Mouse (Mus musculus) erythroid progenitor cell, adult 5-6 weeks (primary cell): ENCODE measurements around the gene Mrpl51. TPM values are rescaled to one million over a fixed set of nuclear protein-coding genes. Genes with fewer than 3 reads are reported as not detected.

Source experiments
- ATAC-seq: replicated peaks from 2 replicates; pipeline ENCODE4 v1.8.0; 2016; ENCODE audit warnings: moderate number of reproducible peaks, mild to moderate bottlenecking, moderate TSS enrichment, inconsistent platforms; ENCODE audit not compliant: poor library complexity, low FRiP score, severe bottlenecking
- total RNA-seq, 2 experiments: library from RNA; stranded (forward) in 1 of 2; stranded (reverse) in 1 of 2; fragments of 150-400 nt in 1 of 2; fragments of 186-747, 209-891 nt in 1 of 2; gene quantifications; 2 replicates each; pipeline versions ENCODE4 v1.2.3 to v1.2.4; 2015 to 2017; ENCODE audit warnings: low replicate concordance in 2 of 2

Mrpl51 gene
- total RNA-seq, 2 experiments from 2014 or later = 63.3 to 64.1 TPM

DNA sequence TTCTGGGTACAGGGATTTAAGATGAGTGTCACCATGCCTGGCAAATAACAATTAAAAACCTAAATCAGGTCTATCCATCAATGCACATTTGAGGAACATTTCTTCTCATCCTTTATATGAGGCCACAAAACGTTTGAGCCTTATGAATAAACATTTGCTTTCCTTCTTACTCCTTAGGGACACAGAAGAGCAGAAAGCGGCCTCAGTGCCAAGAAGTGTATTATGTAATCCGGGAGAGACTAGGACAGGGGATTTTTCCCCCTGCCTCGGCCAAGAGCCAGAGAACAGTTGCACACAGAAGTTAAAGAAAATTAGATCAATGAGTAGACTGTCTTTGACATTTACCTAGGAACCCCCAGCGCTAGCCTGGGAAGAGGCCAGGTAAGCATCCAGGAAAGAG, 9.5 kb upstream of the Mrpl51 start:
- ATAC-seq = no peak

GRCm38 (mm10) chr6:125186203-125186602, 5.4 kb upstream of the Mrpl51 start:
- ATAC-seq = no peak

- no peak for ATAC-seq
Observed at GRCm38 (mm10) chr6:125190816-125191215, 785 bp upstream of the Mrpl51 start.

GRCm38 (mm10) chr6:125192016-125192714, 564 bp downstream of the Mrpl51 start:
- peak; percentile 85 for ATAC-seq

DNA sequence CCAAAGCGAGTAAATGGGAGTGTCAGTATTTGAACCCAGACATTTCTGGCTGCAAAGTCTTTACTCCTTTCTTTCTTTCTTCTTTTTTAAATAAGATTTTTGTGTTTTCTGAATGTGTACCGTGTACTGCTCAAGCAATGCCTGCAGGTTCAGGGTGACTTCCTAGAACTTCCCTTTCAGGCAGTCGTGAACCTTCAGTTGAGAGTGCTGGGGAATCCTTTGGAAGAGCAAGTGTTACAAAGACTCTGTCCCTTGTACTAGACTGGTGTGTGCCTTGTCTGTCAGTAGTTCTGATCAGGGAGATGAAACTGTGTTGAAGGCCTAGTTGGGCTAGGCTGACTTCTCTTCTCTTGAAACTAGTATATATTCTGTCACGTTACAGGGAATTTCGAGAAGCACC, 1.2 kb downstream of the Mrpl51 start:
- ATAC-seq = no peak

DNA sequence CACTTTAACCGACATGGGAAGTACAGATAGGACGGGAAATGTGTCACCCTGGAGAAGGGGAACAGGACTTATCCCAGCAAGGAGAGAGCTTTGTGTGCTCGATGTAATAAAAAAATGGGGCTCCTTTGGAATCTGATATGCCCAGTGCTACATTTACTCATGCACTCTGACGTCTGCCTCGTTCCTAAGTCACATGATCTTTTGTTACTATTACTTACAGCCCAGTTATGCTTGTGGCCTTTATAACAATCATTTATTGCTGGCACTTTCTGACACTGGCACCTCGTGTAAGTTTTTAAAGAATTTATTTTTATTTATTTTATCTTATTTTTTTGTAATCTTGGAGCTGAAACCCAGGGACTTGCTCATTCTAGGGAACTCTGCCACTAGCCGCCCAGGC, 1.8 kb downstream of the Mrpl51 start:
- ATAC-seq = no peak

GRCm38 (mm10) chr6:125195541-125196075, 4.0 kb downstream of the Mrpl51 start:
- ATAC-seq = no peak

DNA sequence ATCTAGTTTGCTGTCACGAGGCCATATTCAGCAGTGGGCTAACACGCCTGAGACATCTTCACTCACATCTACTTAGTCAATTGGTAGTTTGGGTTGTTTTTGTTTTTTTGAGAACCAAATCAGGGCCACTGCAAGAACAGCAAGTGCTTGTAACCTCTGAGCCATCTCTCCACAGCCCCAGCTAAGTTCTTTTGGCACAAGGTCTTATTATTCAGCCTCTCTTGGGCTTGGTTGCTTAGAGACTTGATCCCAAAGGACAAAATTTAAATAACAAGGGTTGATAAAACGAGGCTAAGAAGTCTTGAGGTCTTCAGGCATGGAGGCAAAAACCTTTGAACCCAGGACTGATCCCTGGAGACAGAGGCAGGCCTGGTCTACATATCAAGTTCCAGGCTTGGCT, 4.7 kb downstream of the Mrpl51 start:
- no peak for ATAC-seq

- ATAC-seq = no peak
Observed at GRCm38 (mm10) chr6:125197166-125197565, 5.6 kb downstream of the Mrpl51 start.

- no peak for ATAC-seq
Observed at GRCm38 (mm10) chr6:125210436-125210835, 18.8 kb downstream of the Mrpl51 start.

- ATAC-seq = no peak
Observed at GRCm38 (mm10) chr6:125212621-125213020, 21.0 kb downstream of the Mrpl51 start.

DNA sequence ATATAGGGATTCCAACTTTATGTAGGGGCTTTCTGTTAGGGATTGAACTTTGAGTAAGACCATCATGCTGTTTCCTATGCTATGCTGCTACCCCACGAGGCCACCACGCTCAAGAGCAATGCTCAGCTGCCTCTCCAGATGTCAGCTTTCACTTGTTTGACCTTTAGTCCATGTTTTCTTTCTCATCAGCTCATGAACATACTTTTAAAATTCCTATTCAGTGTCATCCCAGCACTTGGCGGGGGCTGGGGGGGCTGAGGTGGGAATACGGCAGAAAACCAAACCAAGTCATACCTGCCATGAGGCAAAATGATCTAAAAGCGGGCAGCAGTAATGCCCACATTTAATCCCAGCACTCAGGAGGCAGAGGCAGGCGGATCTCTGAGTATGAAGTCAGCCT, 21.5 kb downstream of the Mrpl51 start:
- no peak for ATAC-seq

DNA sequence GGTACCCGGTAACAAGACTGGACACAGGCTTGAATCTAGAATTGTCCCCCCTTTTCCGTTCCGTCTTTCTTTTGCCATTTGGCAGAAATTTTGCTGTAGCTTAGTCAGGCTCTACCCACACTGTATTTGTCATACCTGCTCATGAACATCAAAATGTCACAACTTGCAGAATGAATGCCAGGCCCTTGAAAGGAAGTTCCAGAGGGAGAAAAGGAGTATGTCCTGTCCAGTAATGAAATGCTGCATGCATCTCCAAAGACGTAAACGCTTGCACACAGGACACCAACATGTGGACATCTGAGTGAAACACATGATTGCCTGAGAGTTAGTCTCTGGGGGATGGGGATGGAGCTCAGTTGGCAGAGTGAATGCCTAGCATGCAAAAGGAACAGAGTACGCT, 22.1 kb downstream of the Mrpl51 start:
- ATAC-seq = no peak

- ATAC-seq = peak; percentile 98
Observed at GRCm38 (mm10) chr6:125215148-125215954, 23.8 kb downstream of the Mrpl51 start, which contains the start of gene Vamp1. TSS of gene Vamp1 (plus strand) at chr6:125215551.

DNA sequence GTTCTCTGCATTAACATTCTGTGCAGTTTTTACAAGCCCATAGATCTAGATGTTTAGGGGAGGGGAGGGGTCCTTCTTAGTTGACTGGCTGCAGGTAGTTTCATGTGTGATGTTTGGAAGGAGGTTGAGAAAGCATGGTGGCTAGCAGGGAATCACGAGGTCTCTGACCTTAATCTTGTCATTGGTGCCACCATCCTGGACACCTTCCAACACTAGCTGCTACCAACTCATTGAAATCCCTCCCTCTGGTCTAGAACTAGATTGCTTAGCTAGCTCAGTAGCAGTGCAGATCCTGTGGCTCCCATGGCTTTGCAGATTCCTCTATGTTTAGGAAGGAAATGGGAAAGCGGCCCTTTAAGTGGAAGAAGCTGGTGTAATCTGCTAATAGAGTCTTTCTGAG, 25.3 kb downstream of the Mrpl51 start:
- no peak for ATAC-seq

DNA sequence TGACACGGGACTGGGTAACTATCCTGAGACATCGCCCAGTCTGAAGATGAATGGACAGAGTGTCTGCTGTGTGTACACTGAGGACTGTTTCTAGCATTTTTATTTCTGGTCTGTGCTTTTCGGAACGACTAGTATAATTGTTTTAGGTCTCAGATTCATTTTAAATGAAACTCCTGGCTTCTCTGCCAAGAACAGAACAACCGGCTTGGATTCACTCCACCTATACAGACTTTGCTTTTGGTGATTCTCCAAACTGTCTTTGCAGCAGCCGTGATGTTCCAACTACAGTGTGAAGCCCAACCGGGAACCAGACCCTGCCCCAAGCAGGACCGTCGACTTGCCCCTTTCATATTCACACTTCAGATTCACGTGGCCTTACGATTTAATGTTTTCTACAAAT, 26.3 kb downstream of the Mrpl51 start:
- ATAC-seq = no peak

- 0 out of 2 replicates have a peak, but pooled peaks have one; percentile 36 for ATAC-seq
Observed at GRCm38 (mm10) chr6:125218963-125219362, 27.4 kb downstream of the Mrpl51 start.

DNA sequence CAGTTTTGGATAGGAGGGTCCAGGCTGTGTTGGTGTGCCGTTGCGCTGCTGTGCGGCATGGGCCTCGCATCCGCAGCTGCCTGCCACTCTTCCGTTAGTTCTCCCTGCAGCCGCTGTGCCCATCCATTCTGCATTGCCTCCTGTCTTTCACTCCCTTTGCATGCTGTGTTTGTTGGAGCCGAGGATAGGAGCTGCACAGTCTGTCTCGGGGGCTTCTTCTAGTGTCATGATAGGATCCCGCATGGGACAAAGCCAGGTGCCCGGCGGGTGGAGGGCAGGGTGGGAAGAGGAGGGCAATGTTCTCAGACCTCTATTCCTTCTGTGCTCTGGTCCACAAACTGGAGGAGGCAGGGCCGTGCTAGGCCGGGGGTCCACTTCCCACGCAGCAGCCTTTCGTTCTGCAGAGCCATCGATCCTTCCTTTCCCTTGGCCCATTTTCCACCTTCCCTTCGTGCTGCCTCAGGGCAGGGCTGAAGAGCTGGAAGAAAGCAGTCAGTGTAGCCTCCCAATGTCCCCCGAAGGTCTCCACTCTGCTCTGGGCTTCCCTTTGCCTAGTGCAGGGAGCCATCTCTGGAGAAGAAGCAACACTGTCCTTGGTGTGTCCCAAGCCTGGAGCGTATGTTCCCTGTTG, 29.6 kb downstream of the Mrpl51 start:
- ATAC-seq = no peak

GRCm38 (mm10) chr6:125222146-125222545, 30.5 kb downstream of the Mrpl51 start:
- ATAC-seq = no peak

GRCm38 (mm10) chr6:125222577-125222976, 31.0 kb downstream of the Mrpl51 start:
- ATAC-seq = no peak
